Mouse (Mus musculus) lung, adult 10 weeks (tissue): ENCODE data around the gene Mafb. TPM values are rescaled to one million over a fixed set of nuclear protein-coding genes. Genes with fewer than 3 reads are reported as not detected.

ENCODE experiments used
- polyA plus RNA-seq: library from polyadenylated mRNA; stranded (reverse); fragments of 350-450 nt; fragmentation: Illumina TruSeq; extraction: RNeasy Lipid Tissue Mini Kit (QIAGEN cat#74804); gene quantifications from one replicate; pipeline ENCODE4 v1.2.3, GENCODE M21; 2014; ENCODE audit warnings: low read depth, low replicate concordance; ENCODE audit not compliant: insufficient read depth

The Mafb gene
- 3.5 TPM for polyA plus RNA-seq

DNA sequence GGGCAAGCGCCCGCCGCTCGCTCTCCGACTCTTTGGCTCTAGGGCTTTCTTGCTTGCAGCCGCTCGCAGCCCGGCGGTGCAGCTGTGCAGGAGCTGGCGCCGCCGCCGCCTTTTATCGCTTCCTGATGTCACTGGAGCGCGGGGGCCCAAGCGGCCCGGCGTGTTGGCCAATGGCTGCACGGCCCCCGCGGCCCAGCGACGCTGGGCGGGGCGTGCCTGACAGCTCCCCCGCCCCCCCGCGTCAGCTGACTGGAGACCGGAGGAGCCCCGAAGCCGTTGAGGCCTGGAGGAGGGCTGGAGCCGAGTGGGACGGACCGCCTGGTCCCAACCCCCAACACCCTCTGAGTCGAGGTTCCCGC is at the start of gene Mafb:
Gene Mafb, minus strand, starts transcription at position 86 of the 359 bp plus-strand sequence.

DNA sequence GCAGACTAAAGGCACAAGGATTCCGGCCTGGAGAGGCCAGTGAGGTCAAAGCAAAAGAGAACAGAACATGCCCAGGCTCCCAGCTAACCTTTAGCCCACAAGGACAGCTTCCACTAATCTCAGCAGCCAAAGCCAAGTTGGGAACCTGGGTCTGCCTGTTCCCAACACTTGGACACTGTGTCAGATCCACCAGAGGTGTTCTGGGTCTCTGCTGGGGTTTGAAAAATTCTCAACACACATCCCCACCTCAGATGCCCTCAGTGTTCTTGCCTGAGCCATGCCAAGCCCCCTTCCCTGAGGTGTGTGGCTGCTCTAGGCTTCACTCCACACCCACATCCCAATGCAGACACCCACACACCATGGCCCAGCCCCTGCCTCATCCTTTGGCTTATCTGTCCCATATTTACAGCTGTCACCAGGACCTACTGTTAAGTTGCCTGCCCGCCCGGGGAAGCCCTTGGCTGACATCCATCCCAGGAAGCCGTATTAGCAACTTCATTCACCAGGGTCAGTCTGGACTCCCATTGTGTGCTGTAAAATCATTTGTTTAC is 32.7 kb downstream of the Mafb start, which contains the start of gene Gm826:
Gene Gm826, minus strand, starts transcription at position 52 of the 551 bp plus-strand sequence.

Other genes starting within 250 kb of the Mafb start
- gene Gm826, start 32.9 kb downstream of the Mafb start, polyA plus RNA-seq: 0.51 TPM